Mouse (Mus musculus) C3H10T1/2 (cell line): ENCODE data around the gene Prrx2. TPM values are rescaled to one million over a fixed set of nuclear protein-coding genes. Genes with fewer than 3 reads are reported as not detected.

ENCODE experiments used
- polyA plus RNA-seq, 2 experiments: library from polyadenylated mRNA; unstranded; fragments of >200 nt; fragmentation: generic; extraction: Trizol; gene quantifications; one replicate each; pipeline ENCODE4 v1.2.1; 2012; ENCODE audit warnings: missing spikeins in 2 of 2

The Prrx2 gene
- 100 to 1,000 TPM; 158 to 314 TPM for polyA plus RNA-seq

GRCm38 (mm10) chr2:30834373-30835022, at the start of gene Prrx2:
Gene Prrx2 (plus strand): TSS chr2:30834972.

DNA sequence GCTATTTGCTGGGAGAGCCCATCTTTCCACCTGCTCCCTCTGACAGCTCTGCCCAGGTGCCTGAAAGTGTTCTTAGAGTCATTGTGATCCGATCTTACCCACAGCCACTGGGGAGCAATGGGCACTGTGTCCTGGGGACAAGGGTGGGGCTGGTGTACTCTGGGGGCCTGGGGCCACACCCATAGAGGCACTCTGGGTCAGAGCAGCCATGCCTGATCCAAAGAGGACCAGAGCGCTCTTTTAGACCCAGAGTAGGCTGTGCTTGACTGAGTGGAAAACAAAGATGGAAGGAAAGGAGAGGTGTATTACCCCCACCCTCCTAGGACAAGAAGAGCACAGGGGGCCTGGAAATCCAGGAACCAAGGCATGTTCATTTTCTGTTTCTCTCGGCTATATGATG, 31.2 kb upstream of the Prrx2 start, which contains the start of gene 1700001O22Rik:
Gene 1700001O22Rik, minus strand, starts transcription at position 58 of the 400 bp plus-strand sequence.

DNA sequence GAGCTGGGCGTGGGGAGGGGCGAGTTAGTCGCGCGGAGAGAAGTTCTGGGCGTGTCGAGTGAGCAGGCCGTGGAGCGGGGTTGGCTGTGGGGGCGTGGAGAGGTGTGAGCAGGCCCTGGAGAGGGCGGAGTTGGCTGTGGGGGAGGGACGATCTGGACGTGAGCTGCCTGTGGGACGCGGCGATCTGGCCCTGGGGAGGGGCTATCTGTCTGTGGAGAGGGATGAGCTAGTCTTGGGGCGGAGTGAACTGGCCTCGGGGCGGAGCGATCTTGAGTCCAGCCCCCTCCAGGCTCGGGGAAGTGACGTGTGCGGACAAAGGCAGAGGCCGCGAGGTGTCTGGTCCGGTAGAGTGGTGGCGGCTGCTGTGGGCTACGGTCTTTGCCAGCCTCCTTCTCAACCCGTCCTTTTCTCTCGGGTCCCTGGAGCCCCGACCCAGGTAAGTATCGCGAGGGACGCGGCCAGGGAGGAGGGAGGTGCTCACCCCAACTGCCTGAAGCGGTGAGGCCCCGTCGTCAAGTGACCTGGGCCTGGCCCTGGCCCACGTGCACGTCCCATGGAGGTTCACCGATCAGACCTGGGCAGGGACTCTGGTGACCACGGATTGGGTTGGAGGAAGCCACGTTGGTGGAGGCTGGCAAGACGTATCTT, 27.0 kb upstream of the Prrx2 start, which contains the start of gene Ntmt1:
Gene Ntmt1, plus strand, starts transcription at position 179 of the 648 bp plus-strand sequence.

GRCm38 (mm10) chr2:30830283-30830795, 4.4 kb upstream of the Prrx2 start, which contains the start of gene Asb6:
Gene Asb6 (minus strand): TSS chr2:30830333.

GRCm38 (mm10) chr2:30929483-30930045, 94.8 kb downstream of the Prrx2 start, which contains the start of gene Ptges:
Gene Ptges (minus strand): TSS chr2:30929863.

Other genes starting within 250 kb of the Prrx2 start
- 1 to 10 TPM in 1 of 2 experiments, under 1 TPM in 1; 0.12 to 6.2 TPM for gene Cstad, start 239.9 kb upstream of the Prrx2 start, polyA plus RNA-seq
- gene 1700001O22Rik, start 31.3 kb upstream of the Prrx2 start, polyA plus RNA-seq: under 1 TPM; 0.18 to 0.60 TPM
- 10 to 100 TPM; 56.5 to 67.5 TPM for gene Ntmt1, start 27.1 kb upstream of the Prrx2 start, polyA plus RNA-seq
- 10 to 100 TPM; 31.7 to 34.8 TPM for gene Asb6, start 4.6 kb upstream of the Prrx2 start, polyA plus RNA-seq
- under 1 TPM; 0.11 to 0.78 TPM for gene Ptges, start 94.9 kb downstream of the Prrx2 start, polyA plus RNA-seq
- gene Tor1b, start 118.0 kb downstream of the Prrx2 start, polyA plus RNA-seq: 10 to 100 TPM in 1 of 2 experiments, 1 to 10 TPM in 1; 8.1 to 38.6 TPM
- gene Tor1a, start 133.0 kb downstream of the Prrx2 start, polyA plus RNA-seq: 10 to 100 TPM; 20.5 to 36.4 TPM
- gene BC005624, start 147.2 kb downstream of the Prrx2 start, polyA plus RNA-seq: 10 to 100 TPM; 14.9 to 41.6 TPM
- 1 to 10 TPM; 6.1 to 9.8 TPM for gene Usp20, start 147.3 kb downstream of the Prrx2 start, polyA plus RNA-seq